Mouse (Mus musculus): ENCODE measurements around the gene Klhdc8a. TPM values are rescaled to one million over a fixed set of nuclear protein-coding genes. Genes with fewer than 3 reads are reported as not detected.

The Klhdc8a gene
- polyA plus RNA-seq, 1 experiment from 2014 or later, result 0.56 TPM

DNA sequence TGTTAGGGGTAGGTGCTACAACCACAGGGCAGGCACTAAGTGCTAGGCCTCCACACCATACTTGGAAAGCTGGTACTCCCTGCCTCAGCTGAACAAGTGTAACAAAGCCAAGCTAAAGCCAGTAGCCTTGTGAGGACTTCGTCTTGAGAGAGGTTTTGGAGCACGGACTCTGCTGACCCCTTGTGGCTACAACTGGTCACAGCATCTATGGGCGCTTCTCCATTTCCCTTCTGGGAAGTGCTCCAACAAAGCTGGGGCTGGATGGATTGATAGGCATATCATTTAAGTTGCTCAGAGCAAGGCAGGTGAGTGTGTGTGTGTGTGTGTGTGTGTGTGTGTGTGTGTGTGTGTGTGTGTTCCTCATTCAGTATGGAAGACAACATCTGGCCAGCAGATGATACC is 57.4 kb downstream of the Klhdc8a start:
- peaks cover 27% of the 10 kb centered on the region for H3K36me3 ChIP-seq (ENCODE audit: control insufficient read depth, insufficient read depth, low read length)
- H3K4me1 ChIP-seq (ENCODE audit: control insufficient read depth, insufficient read depth, low read length), result peaks cover 15% of the 10 kb centered on the region
- no peak for ATAC-seq (replicated peaks; ENCODE audit: insufficient number of reproducible peaks, low FRiP score, low TSS enrichment)
- 0% methylated on average over 3 of the region's 3 CpGs for WGBS (ENCODE audit: insufficient replicate concordance)
- 0 out of 2 replicates have a peak, but pooled peaks cover 1% of the 10 kb centered on the region for H3K9me3 ChIP-seq (replicated peaks; ENCODE audit: control insufficient read depth, low read length)
- H3K4me2 ChIP-seq, result no peak overlapping the region
- no peak overlapping the region for H3K9ac ChIP-seq (ENCODE audit: low read depth, low read length)
- no peaks in the 10 kb centered on the region for H3K27me3 ChIP-seq (ENCODE audit: control insufficient read depth, insufficient read depth, low read length)
- no peak overlapping the region for H3K27ac ChIP-seq (ENCODE audit: low read depth, low read length)
- no peak overlapping the region for H3K4me3 ChIP-seq (ENCODE audit: low read depth, low read length)

DNA sequence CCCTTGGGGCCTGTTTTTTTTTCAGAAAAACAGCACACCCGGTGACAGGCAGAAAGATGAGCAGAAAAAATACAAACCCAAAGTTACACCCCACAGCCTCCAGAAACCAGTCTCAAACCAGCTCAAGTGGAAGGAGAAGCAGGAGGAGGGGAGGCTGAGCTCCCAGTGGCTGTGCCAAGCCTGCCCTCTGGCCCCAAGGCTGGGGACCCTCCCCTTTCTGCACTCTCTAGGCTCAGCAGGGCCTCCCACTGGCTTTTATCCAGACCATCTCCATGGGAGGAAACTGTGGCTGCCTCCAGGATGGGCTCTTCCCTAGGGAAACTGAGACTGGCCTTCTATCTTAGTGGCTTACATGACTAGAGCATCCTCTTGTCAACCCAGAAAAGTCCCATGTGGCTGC is 58.4 kb downstream of the Klhdc8a start:
- Histone ChIP-seq H3K9ac (ENCODE audit: low read depth, low read length) (no peak overlapping the region), H3K36me3 (ENCODE audit: control insufficient read depth, insufficient read depth, low read length) (peaks cover 27% of the 10 kb centered on the region), H3K4me3 (ENCODE audit: low read depth, low read length) (no peak overlapping the region), H3K9me3 (replicated peaks; ENCODE audit: control insufficient read depth, low read length) (no peaks in the 10 kb centered on the region), H3K27me3 (ENCODE audit: control insufficient read depth, insufficient read depth, low read length) (no peaks in the 10 kb centered on the region), H3K4me1 (ENCODE audit: control insufficient read depth, insufficient read depth, low read length) (peaks cover 20% of the 10 kb centered on the region), H3K27ac (ENCODE audit: low read depth, low read length) (no peak overlapping the region), H3K4me2 (no peak overlapping the region)
- 50% methylated on average over 1 of the region's 1 CpGs for WGBS (ENCODE audit: insufficient replicate concordance)
- no peak for ATAC-seq (replicated peaks; ENCODE audit: insufficient number of reproducible peaks, low FRiP score, low TSS enrichment)

Other genes with a start within 250 kb of the Klhdc8a start
- gene Mfsd4a, start 230.6 kb upstream of the Klhdc8a start, polyA plus RNA-seq (2014; fragmentation: Nextera tagmentation; extraction: Ambion mirVana), result 8.1 and 11.1 TPM in 2 replicates
- 4.2 and 4.4 TPM in 2 replicates for gene Cdk18, start 158.9 kb upstream of the Klhdc8a start, polyA plus RNA-seq (2014; fragmentation: Nextera tagmentation; extraction: Ambion mirVana)
- gene Lemd1, start 107.2 kb upstream of the Klhdc8a start, polyA plus RNA-seq (2014; fragmentation: Nextera tagmentation; extraction: Ambion mirVana), result not detected in 2 replicates
- gene AC124108.1, start 107.2 kb upstream of the Klhdc8a start, polyA plus RNA-seq (2014; fragmentation: Nextera tagmentation; extraction: Ambion mirVana), result 0.03 TPM in 1 of 2 replicates, not detected in the other
- gene Gm10188, start 68.9 kb upstream of the Klhdc8a start, polyA plus RNA-seq (2014; fragmentation: Nextera tagmentation; extraction: Ambion mirVana), result not detected in 2 replicates
- gene Nuak2, start 17.5 kb downstream of the Klhdc8a start, polyA plus RNA-seq (2014; fragmentation: Nextera tagmentation; extraction: Ambion mirVana), result 2.6 and 3.6 TPM in 2 replicates
- 10.4 and 14.6 TPM in 2 replicates for gene Tmcc2, start 92.7 kb downstream of the Klhdc8a start, polyA plus RNA-seq (2014; fragmentation: Nextera tagmentation; extraction: Ambion mirVana)
- 11.6 and 11.9 TPM in 2 replicates for gene Dstyk, start 118.9 kb downstream of the Klhdc8a start, polyA plus RNA-seq (2014; fragmentation: Nextera tagmentation; extraction: Ambion mirVana)
- gene Rbbp5, start 178.7 kb downstream of the Klhdc8a start, polyA plus RNA-seq (2014; fragmentation: Nextera tagmentation; extraction: Ambion mirVana), result 32.4 and 40.1 TPM in 2 replicates
- gene Tmem81, start 207.6 kb downstream of the Klhdc8a start, polyA plus RNA-seq (2014; fragmentation: Nextera tagmentation; extraction: Ambion mirVana), result 1.1 and 1.3 TPM in 2 replicates
- gene Cntn2, start 244.6 kb downstream of the Klhdc8a start, polyA plus RNA-seq (2014; fragmentation: Nextera tagmentation; extraction: Ambion mirVana), result 0.09 and 0.35 TPM in 2 replicates